Mouse (Mus musculus) heart, adult 2 months (tissue): ENCODE measurements around the gene Acot3. TPM values are rescaled to one million over a fixed set of nuclear protein-coding genes. Genes with fewer than 3 reads are reported as not detected.
A peak's percentile ranks its signal among the peaks of the same experiment; 100 is the strongest.
"Not testable (repeated sequence)": the region's sequence is repeated elsewhere in the genome, so short reads cannot be mapped to it uniquely, and the experiment has no call there.

Experiments used
- DNase-seq, 2 experiments: peaks; one replicate each; pipeline ENCODE4 v3.0.0; 2021
- H3K27ac ChIP-seq: fragments of 200-600 bp; 2 replicates; pipeline ENCODE4 v1.8.1; 2022
- H3K27me3 ChIP-seq: fragments of 200-500 bp; 2 replicates; pipeline ENCODE4 v1.6.1; 2012; ENCODE audit warnings: mild to moderate bottlenecking, low read length, inconsistent platforms, mixed read lengths; ENCODE audit not compliant: control insufficient read depth, insufficient read depth
- H3K36me3 ChIP-seq: fragments of 200-500 bp; 2 replicates; pipeline ENCODE4 v1.6.1; 2012; ENCODE audit warnings: low read length, inconsistent platforms; ENCODE audit not compliant: control insufficient read depth, insufficient read depth
- H3K4me1 ChIP-seq: fragments of 200-500 bp; 2 replicates; pipeline ENCODE4 v1.6.1; 2011; ENCODE audit warnings: low read length; ENCODE audit not compliant: control insufficient read depth, insufficient read depth
- H3K4me3 ChIP-seq: fragments of 200-600 bp; 2 replicates; pipeline ENCODE4 v1.8.1; 2022
- H3K79me2 ChIP-seq: fragments of 200-500 bp; replicated peaks from 2 replicates; pipeline ENCODE4 v1.6.1; 2012; ENCODE audit warnings: mild to moderate bottlenecking, inconsistent platforms, low read length, moderate library complexity, mixed read lengths; ENCODE audit not compliant: control insufficient read depth, insufficient read depth
- H3K9ac ChIP-seq: fragments of 200-500 bp; 2 replicates; pipeline ENCODE4 v1.6.1; 2012; ENCODE audit warnings: low read depth, mild to moderate bottlenecking, control low read depth, inconsistent platforms, low read length, mixed read lengths
- CTCF ChIP-seq: fragments of 200-600 bp; IDR thresholded peaks from 2 replicates; pipeline ENCODE4 v1.8.1; 2022; ENCODE audit warnings: antibody characterized with exemption, mild to moderate bottlenecking, moderate library complexity
- EP300 ChIP-seq: fragments of 200-500 bp; IDR thresholded peaks from 2 replicates; pipeline ENCODE4 v1.6.1; 2011; ENCODE audit warnings: low read depth, low read length, control low read depth; ENCODE audit not compliant: insufficient read depth
- POLR2A ChIP-seq: fragments of 200-500 bp; IDR thresholded peaks from 2 replicates; pipeline ENCODE4 v1.6.1; 2011; ENCODE audit warnings: mild to moderate bottlenecking, low read depth, low read length, control low read depth; ENCODE audit not compliant: insufficient read depth
- WGBS: fragments of 180-500 bp; shearing (Covaris S2); methylation state at CpG from one replicate; pipeline ENCODE4 v1.1.7; 2018; 5-methylcytosine and 5-hydroxymethylcytosine counted together
- intact Hi-C: fragments of 180-260 bp; cut with DNase I; formaldehyde crosslinking; loops from one replicate; pipeline ENCODE4 v1.15.1; 2025
- long read RNA-seq: library from polyadenylated mRNA; stranded (forward); transcript quantifications from one replicate; pipeline ENCODE4 v2.0.0, GENCODE M21; 2021
- polyA plus RNA-seq: library from polyadenylated mRNA; depleted of rRNA; stranded (reverse); fragments of >200 nt; gene quantifications from 2 replicates; pipeline ENCODE4 v1.2.3, GENCODE M21; 2012; rRNA removed
- total RNA-seq, 2 experiments: library from RNA; stranded (reverse); gene quantifications; 2 replicates each; pipeline ENCODE4 v1.2.3; 2021

Gene Acot3
- total RNA-seq = under 1 TPM; 0.84 TPM
- polyA plus RNA-seq = 0.32 and 0.57 TPM in 2 replicates
- long read RNA-seq, partial matches to known transcripts = 0 of 1 reads
- long read RNA-seq, other reads (novel, unspliced or antisense) = 1 of 1 reads

- 73% methylated on average over 5 of the region's 5 CpGs for WGBS
- no peak within 1 kb of the TSS for H3K4me3 ChIP-seq
Measured at GRCm38 (mm10) chr12:84051937-84052474, at the start of gene Acot3. TSS of gene Acot3 (plus strand) at chr12:84052144.

GRCm38 (mm10) chr12:84003866-84004265 lies 48.1 kb upstream of the Acot3 start:
- Histone ChIP-seq H3K9ac (no peak overlapping the region), H3K36me3 (no peaks in the 10 kb centered on the region), H3K27ac (no peak overlapping the region), H3K79me2 (no peaks in the 10 kb centered on the region), H3K27me3 (no peaks in the 10 kb centered on the region), H3K4me3 (no peak overlapping the region), H3K4me1 (peaks cover 2% of the 10 kb centered on the region)
- intact Hi-C loops = no loop called here
- DNase-seq = no peak
- WGBS = 80% methylated on average over 1 of the region's 1 CpGs
- TF ChIP-seq EP300 (no peak), POLR2A (no peak), CTCF (no peak)

More at GRCm38 (mm10) chr12:84051937-84052474, at the start of gene Acot3:
- intact Hi-C loops = no loop called here
- TF ChIP-seq EP300 (no peak), POLR2A (no peak), CTCF (no peak)
- no peak for DNase-seq
- Histone ChIP-seq H3K36me3 (no peaks in the 10 kb centered on the region), H3K27ac (no peak within 1 kb of the TSS), H3K9ac (no peak within 1 kb of the TSS), H3K79me2 (no peaks in the 10 kb centered on the region), H3K4me1 (no peaks in the 10 kb centered on the region), H3K27me3 (no peaks in the 10 kb centered on the region)

GRCm38 (mm10) chr12:84008251-84008650 lies 43.7 kb upstream of the Acot3 start:
- Histone ChIP-seq H3K79me2 (no peaks in the 10 kb centered on the region), H3K4me1 (peaks cover 2% of the 10 kb centered on the region), H3K27me3 (no peaks in the 10 kb centered on the region), H3K9ac (no peak overlapping the region), H3K27ac (no peak overlapping the region), H3K36me3 (no peaks in the 10 kb centered on the region), H3K4me3 (no peak overlapping the region)
- 93% methylated on average over 12 of the region's 12 CpGs for WGBS
- TF ChIP-seq POLR2A (no peak), EP300 (no peak), CTCF (no peak)
- intact Hi-C loops = loop anchor here (2.0 kb wide), 1 partner anchor 19 kb away; no protein-coding TSS in a partner anchor
- no peak for DNase-seq

GRCm38 (mm10) chr12:84008729-84009128 lies 43.2 kb upstream of the Acot3 start:
- intact Hi-C loops = loop anchor here (2.0 kb wide), 1 partner anchor 20 kb away; no protein-coding TSS in a partner anchor
- Histone ChIP-seq H3K9ac (no peak overlapping the region), H3K4me3 (peak overlapping the region; percentile 56; the same call in 1 of the 2 replicates), H3K4me1 (peaks cover 2% of the 10 kb centered on the region), H3K79me2 (no peaks in the 10 kb centered on the region), H3K27ac (peak overlapping the region; percentile 45), H3K27me3 (no peaks in the 10 kb centered on the region), H3K36me3 (no peaks in the 10 kb centered on the region)
- no peak for DNase-seq
- TF ChIP-seq EP300 (no peak), POLR2A (no peak), CTCF (no peak)
- 58% methylated on average over 8 of the region's 8 CpGs for WGBS

GRCm38 (mm10) chr12:84009171-84009965 lies 42.6 kb upstream of the Acot3 start, which contains the start of gene Acot1:
TSS of gene Acot1 (plus strand) at chr12:84009490.
- H3K27me3 ChIP-seq, H3K79me2 ChIP-seq, H3K36me3 ChIP-seq, H3K4me1 ChIP-seq: not testable (repeated sequence)
- intact Hi-C loops = loop anchor here (2.0 kb wide), 1 partner anchor 21 kb away; no protein-coding TSS in a partner anchor
- Histone ChIP-seq H3K4me3 (peak within 1 kb of the TSS; percentile 56), H3K9ac (peak within 1 kb of the TSS; percentile 46), H3K27ac (peak within 1 kb of the TSS; percentile 45)
- TF ChIP-seq POLR2A = peak; percentile 76
- WGBS = 2% methylated on average over 63 of the region's 70 CpGs
- DNase-seq = peak; percentile 76 to 84

- no peak for TF ChIP-seq EP300
- TF ChIP-seq POLR2A = no peak
- TF ChIP-seq CTCF = no peak
- H3K9ac ChIP-seq = no peak overlapping the region
- no peak for DNase-seq
- WGBS = 89% methylated on average over 3 of the region's 3 CpGs
- no peaks in the 10 kb centered on the region for H3K79me2 ChIP-seq
- H3K4me3 ChIP-seq = peak overlapping the region; percentile 56
- peaks cover 2% of the 10 kb centered on the region for H3K4me1 ChIP-seq
- intact Hi-C loops = no loop called here
- H3K36me3 ChIP-seq = no peaks in the 10 kb centered on the region
- H3K27me3 ChIP-seq = no peaks in the 10 kb centered on the region
- no peak overlapping the region for H3K27ac ChIP-seq
Measured at GRCm38 (mm10) chr12:84010201-84010600, 41.7 kb upstream of the Acot3 start.
